Mouse (Mus musculus) spleen, adult 2 months (tissue): ENCODE results near the gene Zfp93.

Experiments used
- CTCF ChIP-seq: fragments of 200-500 bp; IDR thresholded peaks from 2 replicates; pipeline ENCODE4 v1.5.1; 2011; ENCODE audit warnings: mild to moderate bottlenecking, inconsistent platforms; ENCODE audit not compliant: insufficient read depth, insufficient read length, insufficient replicate concordance; ENCODE audit errors: extremely low read depth
- POLR2A ChIP-seq: fragments of 200-500 bp; IDR thresholded peaks from 2 replicates; pipeline ENCODE4 v1.6.1; 2011; ENCODE audit warnings: low read depth, low read length, inconsistent platforms

- no peak for TF ChIP-seq CTCF
- no peak for TF ChIP-seq POLR2A
Measured at GRCm38 (mm10) chr7:24286916-24287315, 16.7 kb downstream of the Zfp93 start.
